Mouse (Mus musculus): ENCODE measurements around the gene 4930502E18Rik. TPM values are rescaled to one million over a fixed set of nuclear protein-coding genes. Genes with fewer than 3 reads are reported as not detected.

The 4930502E18Rik gene
- polyA plus RNA-seq, 1 experiment from 2014 or later, result 0.47 TPM

DNA sequence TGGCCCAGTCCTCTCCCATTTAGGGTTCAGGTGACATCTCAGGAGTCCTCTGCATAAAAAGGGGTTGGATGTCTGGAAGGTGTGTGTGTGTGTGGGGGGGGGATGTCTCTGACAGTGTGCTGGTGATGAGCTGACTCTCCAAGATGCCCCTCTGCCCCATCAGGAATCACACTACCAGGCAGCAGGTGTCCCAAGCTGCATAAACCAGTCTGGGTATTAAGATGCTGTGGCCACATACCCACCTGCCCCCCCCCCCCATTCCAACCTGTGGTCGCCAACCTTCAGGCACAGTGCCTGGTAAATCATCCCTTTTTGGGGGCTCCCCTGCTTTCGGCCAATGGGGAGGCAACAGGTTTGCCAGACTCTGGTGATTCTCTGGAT is 8.7 kb upstream of the 4930502E18Rik start:
- H3K36me3 ChIP-seq (ENCODE audit: control insufficient read depth, insufficient read depth, low read length), result no peaks in the 10 kb centered on the region
- ATAC-seq (ENCODE audit: insufficient number of reproducible peaks, low FRiP score, low TSS enrichment, low read depth) (no peak; the same call in 1 of the 2 replicates), DNase-seq (ENCODE audit: low spot score) (no peak)
- 50% methylated on average over 2 of the region's 2 CpGs for WGBS
- H3K4me1 ChIP-seq (ENCODE audit: control insufficient read depth, insufficient read depth, low read length), result no peaks in the 10 kb centered on the region
- no peaks in the 10 kb centered on the region for H3K27me3 ChIP-seq (ENCODE audit: control insufficient read depth, insufficient read depth, low read length)
- H3K9me3 ChIP-seq (ENCODE audit: control insufficient read depth, low read length), result no peaks in the 10 kb centered on the region
- no peak overlapping the region; the same call in 1 of the 2 replicates for H3K4me2 ChIP-seq (ENCODE audit: low read depth, severe bottlenecking)
- H3K27ac ChIP-seq (replicated peaks; ENCODE audit: low read depth, low read length), result no peak overlapping the region
- no peak overlapping the region for H3K4me3 ChIP-seq (ENCODE audit: low read depth, low read length)
- no peak overlapping the region; the same call in 1 of the 2 replicates for H3K9ac ChIP-seq (ENCODE audit: low read length)

DNA sequence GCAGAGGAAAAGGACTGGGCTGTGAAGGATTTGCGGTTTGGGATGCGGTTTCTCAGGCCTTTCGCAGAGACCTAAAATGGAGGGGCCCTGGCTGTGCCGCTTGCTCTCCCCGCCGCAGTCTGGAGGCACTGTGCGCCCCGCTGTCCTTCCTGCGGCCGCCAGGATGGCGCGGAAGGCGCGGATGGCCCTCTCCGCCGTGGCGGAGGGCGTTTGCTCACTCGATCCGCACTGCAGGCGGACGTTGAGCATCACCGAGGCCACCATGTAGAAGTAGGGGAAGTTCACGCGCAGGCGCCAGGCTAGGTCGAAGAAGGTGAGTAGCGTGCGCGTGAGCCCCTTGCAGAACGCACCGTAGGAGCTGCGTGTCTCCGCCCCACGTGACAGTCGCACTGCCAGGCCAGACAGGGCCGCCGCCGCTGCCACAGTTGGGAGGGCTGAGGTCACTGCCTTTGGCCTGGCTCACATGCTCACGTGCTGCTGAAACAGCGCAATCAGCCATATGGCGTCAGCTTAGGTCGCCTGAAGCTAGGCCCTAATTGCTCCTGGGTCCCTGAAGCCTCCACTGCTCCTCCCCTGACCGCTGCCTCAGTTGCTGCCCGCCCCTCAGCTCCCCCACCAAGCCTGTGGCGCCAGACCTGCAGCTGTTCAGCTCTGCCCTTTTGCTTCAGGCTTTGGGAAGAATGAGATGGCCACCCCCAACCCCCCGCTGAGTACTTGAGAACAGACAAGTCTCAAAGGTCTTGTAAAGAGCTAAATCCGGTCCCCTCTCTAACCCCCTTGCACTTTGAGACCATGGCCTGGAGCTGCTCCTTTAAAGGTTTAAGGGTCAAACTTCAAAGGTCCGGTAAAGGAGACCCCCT is 8.1 kb upstream of the 4930502E18Rik start:
- 18% methylated on average over 40 of the region's 49 CpGs for WGBS
- ATAC-seq (ENCODE audit: insufficient number of reproducible peaks, low FRiP score, low TSS enrichment, low read depth), result peak; percentile 76
- peak; percentile 71 for DNase-seq (ENCODE audit: low spot score)
- Histone ChIP-seq H3K4me1 (ENCODE audit: control insufficient read depth, insufficient read depth, low read length) (no peaks in the 10 kb centered on the region), H3K4me3 (ENCODE audit: low read depth, low read length) (0 out of 2 replicates have a peak overlapping the region, but pooled peaks have one; percentile 14), H3K36me3 (ENCODE audit: control insufficient read depth, insufficient read depth, low read length) (no peaks in the 10 kb centered on the region), H3K9ac (ENCODE audit: low read length) (peak overlapping the region; percentile 52), H3K9me3 (ENCODE audit: control insufficient read depth, low read length) (no peaks in the 10 kb centered on the region), H3K4me2 (ENCODE audit: low read depth, severe bottlenecking) (peak overlapping the region; percentile 33), H3K27ac (replicated peaks; ENCODE audit: low read depth, low read length) (no peak overlapping the region), H3K27me3 (ENCODE audit: control insufficient read depth, insufficient read depth, low read length) (no peaks in the 10 kb centered on the region)

DNA sequence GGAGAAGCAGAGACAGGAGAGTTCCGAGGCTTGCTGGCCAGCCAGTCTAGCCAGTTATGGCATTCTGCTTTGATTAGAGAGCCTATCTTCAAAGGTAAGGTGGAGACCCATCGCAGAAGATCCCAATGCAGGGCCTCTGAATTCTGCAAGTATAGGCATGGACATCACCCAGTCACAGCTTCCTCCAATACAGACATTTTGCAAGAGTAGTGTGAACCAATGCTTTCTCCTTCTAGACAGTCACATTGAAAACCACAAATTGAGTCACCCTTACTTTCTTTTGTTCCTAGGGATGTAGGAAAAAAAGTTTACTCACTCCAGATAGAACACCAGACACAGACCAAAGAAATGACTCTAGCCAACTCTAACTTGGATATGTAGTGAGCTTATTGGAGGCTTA is 4.3 kb downstream of the 4930502E18Rik start:
- Histone ChIP-seq H3K4me3 (ENCODE audit: low read depth, low read length) (no peak overlapping the region), H3K9me3 (ENCODE audit: control insufficient read depth, low read length) (no peaks in the 10 kb centered on the region), H3K36me3 (ENCODE audit: control insufficient read depth, insufficient read depth, low read length) (no peaks in the 10 kb centered on the region), H3K4me2 (ENCODE audit: low read depth, severe bottlenecking) (no peak overlapping the region), H3K27me3 (ENCODE audit: control insufficient read depth, insufficient read depth, low read length) (no peaks in the 10 kb centered on the region), H3K27ac (replicated peaks; ENCODE audit: low read depth, low read length) (no peak overlapping the region), H3K9ac (ENCODE audit: low read length) (no peak overlapping the region), H3K4me1 (ENCODE audit: control insufficient read depth, insufficient read depth, low read length) (no peaks in the 10 kb centered on the region)
- no peak for DNase-seq (ENCODE audit: low spot score)
- 81% methylated on average over 2 of the region's 2 CpGs for WGBS
- no peak for ATAC-seq (ENCODE audit: insufficient number of reproducible peaks, low FRiP score, low TSS enrichment, low read depth)

DNA sequence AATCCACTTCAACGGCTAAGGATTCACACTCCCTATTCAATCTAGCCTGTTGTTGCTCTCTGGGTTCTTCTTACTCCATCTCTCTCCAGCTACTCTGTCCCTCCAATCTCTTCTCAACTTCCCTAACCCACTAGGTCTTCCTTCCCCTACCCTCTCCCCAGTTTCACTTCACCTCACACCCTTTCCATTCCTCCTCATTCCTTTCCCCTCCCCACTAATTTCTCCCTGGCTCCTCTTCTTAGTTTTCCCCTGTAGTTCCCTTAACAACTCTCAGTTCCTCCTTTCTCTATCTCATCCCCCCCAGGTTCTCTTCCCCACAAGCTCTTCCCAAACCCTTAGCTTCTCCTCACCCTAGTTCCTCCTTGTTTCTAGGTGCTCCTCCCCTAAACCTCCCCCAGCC is 28.2 kb downstream of the 4930502E18Rik start:
- no peak for DNase-seq (ENCODE audit: low spot score)
- no peaks in the 10 kb centered on the region for H3K27me3 ChIP-seq (ENCODE audit: control insufficient read depth, insufficient read depth, low read length)
- no peaks in the 10 kb centered on the region for H3K9me3 ChIP-seq (ENCODE audit: control insufficient read depth, low read length)
- H3K4me2 ChIP-seq (ENCODE audit: low read depth, severe bottlenecking), result no peak overlapping the region
- no peak overlapping the region for H3K4me3 ChIP-seq (ENCODE audit: low read depth, low read length)
- 96% methylated on average over 1 of the region's 1 CpGs for WGBS
- no peak overlapping the region for H3K27ac ChIP-seq (replicated peaks; ENCODE audit: low read depth, low read length)
- no peaks in the 10 kb centered on the region for H3K36me3 ChIP-seq (ENCODE audit: control insufficient read depth, insufficient read depth, low read length)
- no peaks in the 10 kb centered on the region for H3K4me1 ChIP-seq (ENCODE audit: control insufficient read depth, insufficient read depth, low read length)
- no peak overlapping the region for H3K9ac ChIP-seq (ENCODE audit: low read length)
- no peak for ATAC-seq (ENCODE audit: insufficient number of reproducible peaks, low FRiP score, low TSS enrichment, low read depth)

DNA sequence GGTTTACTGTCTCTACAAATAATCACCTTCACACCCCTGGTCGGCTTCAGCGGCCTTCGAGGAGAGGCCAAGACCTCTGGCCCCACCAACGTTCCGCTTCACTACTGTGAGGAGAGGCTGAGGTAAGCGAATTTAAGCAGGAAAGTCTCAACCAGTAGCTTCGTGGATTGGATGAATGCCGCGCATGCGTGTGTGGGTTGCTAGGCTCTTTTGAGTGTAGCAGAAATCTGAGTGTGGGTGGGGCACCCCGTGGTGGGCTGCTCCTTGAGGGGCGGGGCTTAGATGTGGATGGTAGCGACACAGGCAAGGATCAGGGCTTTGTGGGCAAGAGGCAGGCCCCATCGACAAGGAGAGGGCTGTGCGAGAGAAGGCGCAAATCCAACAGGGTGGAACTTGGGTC is 33.1 kb downstream of the 4930502E18Rik start, which contains the start of gene 1700013H16Rik:
1700013H16Rik (minus strand) TSS at position 96 of the 400 bp plus-strand sequence.
- H3K4me3 ChIP-seq (ENCODE audit: low read depth, low read length), result no peak within 1 kb of the TSS
- no peaks in the 10 kb centered on the region for H3K4me1 ChIP-seq (ENCODE audit: control insufficient read depth, insufficient read depth, low read length)
- H3K9me3 ChIP-seq (ENCODE audit: control insufficient read depth, low read length), result no peaks in the 10 kb centered on the region
- no peak within 1 kb of the TSS for H3K4me2 ChIP-seq (ENCODE audit: low read depth, severe bottlenecking)
- ATAC-seq (ENCODE audit: insufficient number of reproducible peaks, low FRiP score, low TSS enrichment, low read depth) (no peak), DNase-seq (ENCODE audit: low spot score) (no peak)
- 94% methylated on average over 16 of the region's 16 CpGs for WGBS
- no peaks in the 10 kb centered on the region for H3K36me3 ChIP-seq (ENCODE audit: control insufficient read depth, insufficient read depth, low read length)
- H3K27me3 ChIP-seq (ENCODE audit: control insufficient read depth, insufficient read depth, low read length), result no peaks in the 10 kb centered on the region
- H3K9ac ChIP-seq (ENCODE audit: low read length), result no peak within 1 kb of the TSS
- no peak within 1 kb of the TSS for H3K27ac ChIP-seq (replicated peaks; ENCODE audit: low read depth, low read length)

DNA sequence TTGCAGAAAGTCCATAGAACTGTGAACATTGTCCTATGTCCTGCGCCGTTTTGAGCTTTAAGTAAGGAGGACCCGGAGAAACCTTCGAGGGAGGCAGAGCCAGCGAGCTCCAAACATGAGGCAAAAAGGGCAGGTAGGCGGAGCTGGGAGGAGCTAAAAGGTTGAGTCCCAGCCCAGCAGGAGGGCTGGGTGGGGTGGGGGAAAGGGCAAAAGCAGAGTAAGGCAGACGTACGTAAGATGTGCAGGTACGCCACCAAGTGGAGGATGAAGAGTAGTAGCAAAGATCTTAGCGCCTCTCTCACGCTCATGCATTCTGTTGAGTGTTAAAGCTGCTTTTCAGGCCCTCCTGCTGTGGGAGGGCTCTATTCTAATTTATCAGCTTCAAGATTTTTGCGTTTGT is 51.6 kb downstream of the 4930502E18Rik start, which contains the start of gene Zfp36l3:
Zfp36l3 (minus strand) TSS at position 119 of the 400 bp plus-strand sequence.
- H3K4me1 ChIP-seq (ENCODE audit: control insufficient read depth, insufficient read depth, low read length), result no peaks in the 10 kb centered on the region
- DNase-seq (ENCODE audit: low spot score), result no peak
- no peak within 1 kb of the TSS for H3K4me2 ChIP-seq (ENCODE audit: low read depth, severe bottlenecking)
- 91% methylated on average over 12 of the region's 12 CpGs for WGBS
- no peak within 1 kb of the TSS for H3K9ac ChIP-seq (ENCODE audit: low read length)
- H3K9me3 ChIP-seq (ENCODE audit: control insufficient read depth, low read length), result no peaks in the 10 kb centered on the region
- no peaks in the 10 kb centered on the region for H3K27me3 ChIP-seq (ENCODE audit: control insufficient read depth, insufficient read depth, low read length)
- H3K4me3 ChIP-seq (ENCODE audit: low read depth, low read length), result no peak within 1 kb of the TSS
- no peak within 1 kb of the TSS for H3K27ac ChIP-seq (replicated peaks; ENCODE audit: low read depth, low read length)
- ATAC-seq (ENCODE audit: insufficient number of reproducible peaks, low FRiP score, low TSS enrichment, low read depth), result no peak
- no peaks in the 10 kb centered on the region for H3K36me3 ChIP-seq (ENCODE audit: control insufficient read depth, insufficient read depth, low read length)

Other genes with a start within 250 kb of the 4930502E18Rik start
- 18.9 and 19.3 TPM in 2 replicates for gene Rtl8c, start 116.8 kb upstream of the 4930502E18Rik start, polyA plus RNA-seq (2014; fragmentation: Nextera tagmentation; extraction: Ambion mirVana)
- not detected in 2 replicates for gene Gm14597, start 115.8 kb upstream of the 4930502E18Rik start, polyA plus RNA-seq (2014; fragmentation: Nextera tagmentation; extraction: Ambion mirVana)
- 49.5 and 52.0 TPM in 2 replicates for gene Rtl8a, start 81.1 kb upstream of the 4930502E18Rik start, polyA plus RNA-seq (2014; fragmentation: Nextera tagmentation; extraction: Ambion mirVana)
- 49.0 and 55.8 TPM in 2 replicates for gene Rtl8b, start 54.4 kb upstream of the 4930502E18Rik start, polyA plus RNA-seq (2014; fragmentation: Nextera tagmentation; extraction: Ambion mirVana)
- gene 1700013H16Rik, start 33.0 kb downstream of the 4930502E18Rik start, polyA plus RNA-seq (2014; fragmentation: Nextera tagmentation; extraction: Ambion mirVana), result not detected in 2 replicates
- not detected in 2 replicates for gene Zfp36l3, start 51.6 kb downstream of the 4930502E18Rik start, polyA plus RNA-seq (2014; fragmentation: Nextera tagmentation; extraction: Ambion mirVana)
- gene Xlr, start 72.9 kb downstream of the 4930502E18Rik start, polyA plus RNA-seq (2014; fragmentation: Nextera tagmentation; extraction: Ambion mirVana), result 0.15 and 0.52 TPM in 2 replicates